Mouse (Mus musculus) neural tube, embryonic 11.5 days (tissue): Measurements from ENCODE around the gene Gm10840. TPM values are rescaled to one million over a fixed set of nuclear protein-coding genes. Genes with fewer than 3 reads are reported as not detected.
A peak's percentile ranks its signal among the peaks of the same experiment; 100 is the strongest.

Source experiments
- ATAC-seq: fragments of 200-750 bp; cut with Nextera tagmentation; 2 replicates; pipeline ENCODE4 v1.8.0; 2017; ENCODE audit warnings: moderate number of reproducible peaks, mild to moderate bottlenecking, moderate TSS enrichment, moderate library complexity; ENCODE audit not compliant: insufficient read depth, low FRiP score, low TSS enrichment
- DNase-seq: peaks from one replicate; pipeline ENCODE4 v3.0.0-alpha.2; 2015; ENCODE audit warnings: low spot score
- H3K27ac ChIP-seq: fragments of 300-500 bp; sonication (generic); 2 replicates; pipeline ENCODE4 v1.5.1; 2014; ENCODE audit warnings: low read depth, mild to moderate bottlenecking, low read length
- H3K27me3 ChIP-seq: fragments of 300-500 bp; sonication (generic); 2 replicates; pipeline ENCODE4 v1.6.1; 2014; ENCODE audit warnings: mild to moderate bottlenecking, low read length, mixed read lengths; ENCODE audit not compliant: control insufficient read depth, insufficient read depth
- H3K36me3 ChIP-seq: fragments of 300-500 bp; sonication (generic); 2 replicates; pipeline ENCODE4 v1.6.1; 2014; ENCODE audit warnings: mild to moderate bottlenecking, low read length, moderate library complexity, mixed read lengths; ENCODE audit not compliant: control insufficient read depth, insufficient read depth
- H3K4me1 ChIP-seq: fragments of 300-500 bp; sonication (generic); 2 replicates; pipeline ENCODE4 v1.6.1; 2014; ENCODE audit warnings: low read length, mixed read lengths; ENCODE audit not compliant: control insufficient read depth, insufficient read depth
- H3K4me2 ChIP-seq: fragments of 300-500 bp; sonication (generic); 2 replicates; pipeline ENCODE4 v1.6.1; 2014; ENCODE audit warnings: low read depth, mild to moderate bottlenecking, moderate library complexity
- H3K4me3 ChIP-seq: fragments of 300-500 bp; sonication (generic); 2 replicates; pipeline ENCODE4 v1.5.1; 2014; ENCODE audit warnings: low read depth, low read length
- H3K9ac ChIP-seq: fragments of 300-500 bp; sonication (generic); 2 replicates; pipeline ENCODE4 v1.6.1; 2014; ENCODE audit warnings: mild to moderate bottlenecking, low read length
- H3K9me3 ChIP-seq: fragments of 300-500 bp; sonication (generic); 2 replicates; pipeline ENCODE4 v1.6.1; 2016; ENCODE audit warnings: low read length; ENCODE audit not compliant: control insufficient read depth
- WGBS: fragments of 180-500 bp; shearing (Covaris S2); extraction: QIAGEN DNeasy Blood & Tissue Kit; methylation state at CpG from one replicate; pipeline ENCODE4 v1.1.7; 2014; 5-methylcytosine and 5-hydroxymethylcytosine counted together
- polyA plus RNA-seq: library from polyadenylated mRNA; unstranded; fragments of >200 nt; fragmentation: Nextera tagmentation; extraction: Ambion mirVana; gene quantifications from 2 replicates; pipeline ENCODE4 v1.2.1, GENCODE M21; 2014

Gene Gm10840
- polyA plus RNA-seq, 1 experiment from 2014 or later = not detected

DNA sequence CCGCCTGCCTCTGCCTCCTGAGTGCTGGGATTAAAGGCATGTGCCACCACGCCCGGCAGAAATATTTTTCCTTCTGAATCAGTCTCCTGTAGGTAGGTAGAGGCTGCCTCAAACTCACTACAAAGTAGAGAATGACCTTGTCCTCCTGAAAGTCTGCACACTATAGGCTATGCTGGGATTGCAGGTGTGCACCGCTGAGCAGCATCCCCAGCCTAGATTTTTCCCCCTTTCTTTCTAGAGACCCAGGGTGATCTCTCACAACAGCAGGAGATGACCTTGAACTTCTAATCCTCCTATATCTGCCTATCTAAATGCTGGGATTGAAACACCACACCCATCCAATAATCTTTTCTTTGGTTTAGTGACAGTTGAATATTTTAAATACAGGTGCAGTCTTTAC is 26.7 kb downstream of the Gm10840 start:
- H3K4me2 ChIP-seq = no peak overlapping the region
- H3K4me1 ChIP-seq = no peaks in the 10 kb centered on the region
- DNase-seq (no peak), ATAC-seq (no peak)
- no peaks in the 10 kb centered on the region for H3K36me3 ChIP-seq
- 92% methylated on average over 4 of the region's 4 CpGs for WGBS
- H3K27me3 ChIP-seq = no peaks in the 10 kb centered on the region
- H3K27ac ChIP-seq = no peak overlapping the region
- no peak overlapping the region for H3K4me3 ChIP-seq
- no peak overlapping the region for H3K9ac ChIP-seq
- no peaks in the 10 kb centered on the region for H3K9me3 ChIP-seq

DNA sequence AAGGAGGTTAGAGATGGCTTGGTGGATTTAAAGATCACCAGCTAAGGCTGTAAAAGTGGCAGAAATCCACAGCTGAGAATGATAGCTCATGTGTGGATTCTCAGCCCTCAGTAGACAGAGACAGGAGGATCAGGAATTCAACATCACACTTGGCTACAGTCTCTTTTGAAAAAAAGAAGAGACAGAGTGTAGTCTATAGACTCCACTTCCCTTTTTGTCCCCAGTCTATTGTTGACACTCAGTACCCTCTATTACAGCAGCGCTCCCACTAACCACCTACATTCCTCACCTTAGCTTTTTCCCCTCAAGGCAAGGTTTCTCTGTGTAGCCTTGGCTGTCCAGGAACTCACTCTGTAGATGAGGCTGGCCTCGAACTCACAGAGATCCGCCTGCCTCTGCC is 31.1 kb downstream of the Gm10840 start:
- no peak overlapping the region for H3K27ac ChIP-seq
- no peak overlapping the region for H3K4me3 ChIP-seq
- DNase-seq = no peak
- H3K4me2 ChIP-seq = no peak overlapping the region
- H3K9me3 ChIP-seq = no peaks in the 10 kb centered on the region
- no peak overlapping the region for H3K9ac ChIP-seq
- H3K4me1 ChIP-seq = 0 out of 2 replicates have a peak, but pooled peaks cover 4% of the 10 kb centered on the region
- no peaks in the 10 kb centered on the region for H3K27me3 ChIP-seq
- no peaks in the 10 kb centered on the region for H3K36me3 ChIP-seq
- WGBS = 88% methylated on average over 3 of the region's 3 CpGs
- ATAC-seq = no peak

GRCm38 (mm10) chr11:106192241-106192640 is 31.6 kb downstream of the Gm10840 start:
- DNase-seq = no peak

DNA sequence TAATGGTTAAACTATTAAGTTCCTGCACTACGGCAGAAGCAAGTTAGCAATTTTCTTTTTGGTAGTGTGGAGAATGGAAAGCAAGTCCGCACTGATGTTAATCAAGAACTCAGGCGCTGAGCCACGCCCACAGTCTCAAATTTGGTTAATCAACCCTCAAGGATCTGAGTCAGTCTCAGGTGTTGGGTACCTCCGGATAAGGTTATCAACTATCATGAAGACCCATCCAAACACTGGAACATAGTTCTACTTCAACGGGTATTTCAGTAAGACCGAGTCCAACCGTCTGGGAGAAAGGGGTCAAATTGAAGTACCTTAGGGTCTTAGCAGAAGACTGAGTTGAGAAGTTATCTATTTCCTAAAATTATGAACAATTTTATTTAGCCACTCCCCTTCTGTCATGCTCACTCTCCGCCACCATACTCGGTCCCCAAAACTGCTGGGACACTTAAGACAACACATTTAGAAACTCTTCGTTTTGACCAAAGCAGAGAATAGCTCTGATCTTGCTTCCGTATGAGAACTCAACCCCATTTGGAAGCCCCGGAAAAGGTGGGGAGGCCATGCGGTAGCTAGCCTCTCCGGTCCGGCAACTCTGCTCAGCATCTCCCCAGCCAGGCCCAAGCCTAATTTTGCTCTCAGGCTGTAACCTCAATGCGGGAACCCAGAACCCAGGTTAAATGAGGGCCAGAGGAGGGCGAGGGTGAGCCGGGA is 32.2 kb downstream of the Gm10840 start:
- DNase-seq (no peak), ATAC-seq (peak; percentile 20; the same call in 1 of the 2 replicates)
- H3K4me1 ChIP-seq = 0 out of 2 replicates have a peak, but pooled peaks cover 4% of the 10 kb centered on the region
- H3K36me3 ChIP-seq = no peaks in the 10 kb centered on the region
- H3K9ac ChIP-seq = peak overlapping the region; percentile 49
- H3K27me3 ChIP-seq = no peaks in the 10 kb centered on the region
- H3K27ac ChIP-seq = no peak overlapping the region; the same call in 1 of the 2 replicates
- peak overlapping the region; percentile 47 for H3K4me2 ChIP-seq
- 14% methylated on average over 19 of the region's 19 CpGs for WGBS
- no peaks in the 10 kb centered on the region for H3K9me3 ChIP-seq
- peak overlapping the region; percentile 52 for H3K4me3 ChIP-seq

More at GRCm38 (mm10) chr11:106192241-106192640, 31.6 kb downstream of the Gm10840 start:
- no peaks in the 10 kb centered on the region for H3K27me3 ChIP-seq
- H3K4me1 ChIP-seq = 0 out of 2 replicates have a peak, but pooled peaks cover 4% of the 10 kb centered on the region
- no peak overlapping the region for H3K27ac ChIP-seq
- H3K36me3 ChIP-seq = no peaks in the 10 kb centered on the region
- 88% methylated on average over 5 of the region's 5 CpGs for WGBS
- no peak overlapping the region for H3K9ac ChIP-seq
- ATAC-seq = no peak
- H3K9me3 ChIP-seq = no peaks in the 10 kb centered on the region
- no peak overlapping the region; the same call in 1 of the 2 replicates for H3K4me3 ChIP-seq
- peak overlapping the region; percentile 47 for H3K4me2 ChIP-seq

- Histone ChIP-seq H3K4me2 (peak overlapping the region; percentile 47), H3K4me1 (0 out of 2 replicates have a peak, but pooled peaks cover 4% of the 10 kb centered on the region), H3K36me3 (peaks cover 5% of the 10 kb centered on the region), H3K27ac (peak overlapping the region; percentile 39), H3K27me3 (no peaks in the 10 kb centered on the region), H3K4me3 (peak overlapping the region; percentile 52), H3K9me3 (no peaks in the 10 kb centered on the region), H3K9ac (peak overlapping the region; percentile 64)
- under 1% methylated on average over 43 of the region's 44 CpGs for WGBS
- peak; percentile 99 for DNase-seq
- ATAC-seq = peak; percentile 93
Observed at GRCm38 (mm10) chr11:106193371-106194154, 32.9 kb downstream of the Gm10840 start.

GRCm38 (mm10) chr11:106194155-106194541 is 33.5 kb downstream of the Gm10840 start:
- ATAC-seq = no peak
- H3K27ac ChIP-seq = peak overlapping the region; percentile 39

GRCm38 (mm10) chr11:106194891-106195290 is 34.2 kb downstream of the Gm10840 start:
- no peak overlapping the region for H3K4me2 ChIP-seq
- DNase-seq (no peak), ATAC-seq (no peak)
- H3K36me3 ChIP-seq = peaks cover 5% of the 10 kb centered on the region
- no peaks in the 10 kb centered on the region for H3K27me3 ChIP-seq
- no peaks in the 10 kb centered on the region for H3K9me3 ChIP-seq
- 92% methylated on average over 7 of the region's 7 CpGs for WGBS
- 0 out of 2 replicates have a peak, but pooled peaks cover 4% of the 10 kb centered on the region for H3K4me1 ChIP-seq
- H3K9ac ChIP-seq = no peak overlapping the region
- no peak overlapping the region for H3K4me3 ChIP-seq
- H3K27ac ChIP-seq = no peak overlapping the region

More at GRCm38 (mm10) chr11:106194155-106194541, 33.5 kb downstream of the Gm10840 start:
- H3K36me3 ChIP-seq = peaks cover 5% of the 10 kb centered on the region
- WGBS = 39% methylated on average over 3 of the region's 3 CpGs
- H3K27me3 ChIP-seq = no peaks in the 10 kb centered on the region
- peak overlapping the region; percentile 52 for H3K4me3 ChIP-seq
- H3K9me3 ChIP-seq = no peaks in the 10 kb centered on the region
- DNase-seq = no peak
- 0 out of 2 replicates have a peak, but pooled peaks cover 4% of the 10 kb centered on the region for H3K4me1 ChIP-seq
- peak overlapping the region; percentile 47 for H3K4me2 ChIP-seq
- peak overlapping the region; percentile 64 for H3K9ac ChIP-seq

DNA sequence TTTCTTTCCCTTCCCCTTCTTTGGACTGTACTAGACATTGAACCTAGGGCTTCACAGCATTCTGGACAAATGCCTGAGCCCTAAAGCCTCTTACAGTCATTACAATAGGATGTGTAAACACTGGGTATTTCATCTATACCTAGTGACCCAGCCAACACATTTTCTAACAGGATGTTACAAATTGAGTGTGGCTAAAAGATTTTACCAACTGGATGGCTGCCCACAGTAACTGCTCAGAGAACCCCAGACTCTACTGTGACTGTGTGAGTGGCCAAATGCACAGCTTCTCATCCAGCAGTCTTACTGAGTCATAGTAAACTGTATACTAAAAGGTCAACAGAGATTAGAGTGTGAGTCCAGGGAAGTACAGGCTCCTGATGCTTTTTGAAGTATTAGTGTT is 34.7 kb downstream of the Gm10840 start:
- Histone ChIP-seq H3K4me1 (0 out of 2 replicates have a peak, but pooled peaks cover 4% of the 10 kb centered on the region), H3K36me3 (peaks cover 5% of the 10 kb centered on the region), H3K27me3 (no peaks in the 10 kb centered on the region), H3K4me3 (no peak overlapping the region), H3K9ac (no peak overlapping the region), H3K9me3 (no peaks in the 10 kb centered on the region), H3K4me2 (no peak overlapping the region), H3K27ac (no peak overlapping the region)
- no peak for ATAC-seq
- no peak for DNase-seq
